Mouse (Mus musculus) lung, embryonic 14.5 days (tissue): Measurements from ENCODE around the gene Sphk2. TPM values are rescaled to one million over a fixed set of nuclear protein-coding genes. Genes with fewer than 3 reads are reported as not detected.

Experiments used
- ATAC-seq: fragments of 200-750 bp; cut with Nextera tagmentation; 2 replicates; pipeline ENCODE4 v1.8.0; 2017; ENCODE audit warnings: mild to moderate bottlenecking, moderate TSS enrichment, moderate library complexity; ENCODE audit not compliant: insufficient read depth
- DNase-seq: peaks from one replicate; pipeline ENCODE4 v3.0.0-alpha.2; 2015
- H3K27ac ChIP-seq: fragments of 300-500 bp; sonication (generic); 2 replicates; pipeline ENCODE4 v1.5.1; 2014; ENCODE audit warnings: low read depth, mild to moderate bottlenecking, moderate library complexity
- H3K27me3 ChIP-seq: fragments of 300-500 bp; sonication (generic); 2 replicates; pipeline ENCODE4 v1.6.1; 2014; ENCODE audit warnings: low read length, control low read depth; ENCODE audit not compliant: insufficient read depth
- H3K36me3 ChIP-seq: fragments of 300-500 bp; sonication (generic); 2 replicates; pipeline ENCODE4 v1.6.1; 2014; ENCODE audit warnings: control low read depth; ENCODE audit not compliant: insufficient read depth
- H3K4me1 ChIP-seq: fragments of 300-500 bp; sonication (generic); 2 replicates; pipeline ENCODE4 v1.6.1; 2014; ENCODE audit warnings: antibody characterized with exemption, control low read depth; ENCODE audit not compliant: insufficient read depth
- H3K4me2 ChIP-seq: fragments of 300-500 bp; sonication (generic); 2 replicates; pipeline ENCODE4 v1.6.1; 2014; ENCODE audit warnings: mild to moderate bottlenecking
- H3K4me3 ChIP-seq: fragments of 300-500 bp; sonication (generic); 2 replicates; pipeline ENCODE4 v1.5.1; 2014; ENCODE audit warnings: low read depth, low read length
- H3K9ac ChIP-seq: fragments of 300-500 bp; sonication (generic); 2 replicates; pipeline ENCODE4 v1.6.1; 2014
- H3K9me3 ChIP-seq: fragments of 300-500 bp; sonication (generic); 2 replicates; pipeline ENCODE4 v1.6.1; 2016; ENCODE audit warnings: low read depth, low read length, control low read depth
- CTCF ChIP-seq: IDR thresholded peaks from 2 replicates; pipeline ENCODE4 v1.5.1; 2016; ENCODE audit warnings: antibody characterized with exemption, low read depth
- WGBS: fragments of 180-500 bp; shearing (Covaris S2); extraction: QIAGEN DNeasy Blood & Tissue Kit; methylation state at CpG from one replicate; pipeline ENCODE4 v1.1.7; 2014; 5-methylcytosine and 5-hydroxymethylcytosine counted together
- polyA plus RNA-seq: library from polyadenylated mRNA; unstranded; fragments of >200 nt; fragmentation: Nextera tagmentation; extraction: Ambion mirVana; gene quantifications from 2 replicates; pipeline ENCODE4 v1.2.1, GENCODE M21; 2014

The Sphk2 gene
- polyA plus RNA-seq, 1 experiment from 2014 or later: 23.8 TPM

GRCm38 (mm10) chr7:45683396-45684050 is 34.3 kb downstream of the Sphk2 start, which contains the start of gene Ntn5:
Gene Ntn5, plus strand, starts transcription at chr7:45684022.
- Histone ChIP-seq H3K27me3 (no peaks in the 10 kb centered on the region), H3K36me3 (no peaks in the 10 kb centered on the region), H3K27ac (no peak within 1 kb of the TSS), H3K9ac (no peak within 1 kb of the TSS; the same call in 1 of the 2 replicates), H3K4me3 (no peak within 1 kb of the TSS), H3K9me3 (no peaks in the 10 kb centered on the region), H3K4me2 (no peak within 1 kb of the TSS), H3K4me1 (peaks cover 7% of the 10 kb centered on the region; the same call in 1 of the 2 replicates)
- 72% methylated on average over 7 of the region's 7 CpGs for WGBS
- ATAC-seq (no peak), DNase-seq (no peak)
- TF ChIP-seq CTCF: no peak

- Histone ChIP-seq H3K4me3 (no peak overlapping the region), H3K27ac (peak overlapping the region; percentile 56; the same call in 1 of the 2 replicates), H3K9ac (0 out of 2 replicates have a peak overlapping the region, but pooled peaks have one; percentile 25), H3K4me1 (peaks cover 7% of the 10 kb centered on the region; the same call in 1 of the 2 replicates), H3K4me2 (peak overlapping the region; percentile 46), H3K9me3 (no peaks in the 10 kb centered on the region), H3K27me3 (no peaks in the 10 kb centered on the region), H3K36me3 (no peaks in the 10 kb centered on the region)
- peak; percentile 97 for DNase-seq
- WGBS: 28% methylated on average over 14 of the region's 14 CpGs
- peak; percentile 80 for ATAC-seq
- TF ChIP-seq CTCF: peak; percentile 98
Observed at GRCm38 (mm10) chr7:45682144-45683126, 35.4 kb downstream of the Sphk2 start.

- no peak for ATAC-seq
Observed at GRCm38 (mm10) chr7:45681046-45681736, 36.6 kb downstream of the Sphk2 start.

GRCm38 (mm10) chr7:45679966-45680621 is 37.7 kb downstream of the Sphk2 start:
- no peak overlapping the region for H3K9ac ChIP-seq
- peaks cover 7% of the 10 kb centered on the region; the same call in 1 of the 2 replicates for H3K4me1 ChIP-seq
- TF ChIP-seq CTCF: no peak
- H3K9me3 ChIP-seq: no peaks in the 10 kb centered on the region
- ATAC-seq (no peak), DNase-seq (peak; percentile 55)
- 67% methylated on average over 14 of the region's 14 CpGs for WGBS
- no peak overlapping the region for H3K27ac ChIP-seq
- H3K27me3 ChIP-seq: no peaks in the 10 kb centered on the region
- H3K4me2 ChIP-seq: no peak overlapping the region
- H3K36me3 ChIP-seq: no peaks in the 10 kb centered on the region
- no peak overlapping the region for H3K4me3 ChIP-seq

More at GRCm38 (mm10) chr7:45681046-45681736, 36.6 kb downstream of the Sphk2 start:
- Histone ChIP-seq H3K4me3 (no peak overlapping the region), H3K27ac (no peak overlapping the region), H3K9me3 (no peaks in the 10 kb centered on the region), H3K9ac (no peak overlapping the region), H3K4me1 (peaks cover 7% of the 10 kb centered on the region; the same call in 1 of the 2 replicates), H3K27me3 (no peaks in the 10 kb centered on the region), H3K4me2 (no peak overlapping the region), H3K36me3 (no peaks in the 10 kb centered on the region)
- TF ChIP-seq CTCF: no peak
- 72% methylated on average over 8 of the region's 8 CpGs for WGBS
- no peak for DNase-seq

GRCm38 (mm10) chr7:45678513-45678912 is 39.3 kb downstream of the Sphk2 start:
- Histone ChIP-seq H3K9ac (no peak overlapping the region), H3K27me3 (no peaks in the 10 kb centered on the region), H3K4me2 (no peak overlapping the region), H3K27ac (no peak overlapping the region), H3K36me3 (no peaks in the 10 kb centered on the region), H3K4me3 (no peak overlapping the region), H3K9me3 (no peaks in the 10 kb centered on the region), H3K4me1 (peaks cover 7% of the 10 kb centered on the region; the same call in 1 of the 2 replicates)
- DNase-seq (no peak), ATAC-seq (no peak)
- no peak for TF ChIP-seq CTCF
- WGBS: 88% methylated on average over 14 of the region's 14 CpGs

- H3K4me3 ChIP-seq: no peak overlapping the region
- H3K27ac ChIP-seq: no peak overlapping the region
- WGBS: 60% methylated on average over 7 of the region's 7 CpGs
- no peaks in the 10 kb centered on the region for H3K36me3 ChIP-seq
- no peak for TF ChIP-seq CTCF
- no peaks in the 10 kb centered on the region for H3K27me3 ChIP-seq
- no peak overlapping the region for H3K4me2 ChIP-seq
- no peaks in the 10 kb centered on the region for H3K9me3 ChIP-seq
- no peak overlapping the region for H3K9ac ChIP-seq
- DNase-seq (no peak), ATAC-seq (no peak)
- H3K4me1 ChIP-seq: peaks cover 6% of the 10 kb centered on the region; the same call in 1 of the 2 replicates
Observed at GRCm38 (mm10) chr7:45677627-45678295, 40.0 kb downstream of the Sphk2 start.
